Mouse (Mus musculus): ENCODE measurements around the gene Pole4. TPM values are rescaled to one million over a fixed set of nuclear protein-coding genes. Genes with fewer than 3 reads are reported as not detected.
A peak's percentile ranks its signal among the peaks of the same experiment; 100 is the strongest.
"Not testable (repeated sequence)": the region's sequence is repeated elsewhere in the genome, so short reads cannot be mapped to it uniquely, and the experiment has no call there.

Pole4 gene
- polyA plus RNA-seq, 1 experiment from 2014 or later = 101 TPM

GRCm38 (mm10) chr6:82677629-82678028, 27.5 kb downstream of the Pole4 start:
- not testable (repeated sequence) for H3K27ac ChIP-seq; H3K4me1 ChIP-seq; H3K4me3 ChIP-seq; H3K36me3 ChIP-seq; H3K9me3 ChIP-seq; H3K4me2 ChIP-seq (replicated peaks); H3K27me3 ChIP-seq; H3K9ac ChIP-seq; ATAC-seq (ENCODE audit: low FRiP score, low read depth)
- 73% methylated on average over 3 of the region's 3 CpGs for WGBS

- Histone ChIP-seq H3K27ac (no peak overlapping the region), H3K36me3 (no peaks in the 10 kb centered on the region), H3K4me1 (no peaks in the 10 kb centered on the region), H3K4me3 (no peak overlapping the region), H3K9me3 (0 out of 2 replicates have a peak, but pooled peaks cover 11% of the 10 kb centered on the region), H3K4me2 (replicated peaks) (no peak overlapping the region), H3K9ac (no peak overlapping the region), H3K27me3 (no peaks in the 10 kb centered on the region)
- ATAC-seq (ENCODE audit: low FRiP score, low read depth) = no peak
Observed at GRCm38 (mm10) chr6:82666480-82666879, 38.7 kb downstream of the Pole4 start.

GRCm38 (mm10) chr6:82653169-82653525, 52.0 kb downstream of the Pole4 start:
- 34% methylated on average over 11 of the region's 11 CpGs for WGBS
- Histone ChIP-seq H3K36me3 (peaks cover 16% of the 10 kb centered on the region), H3K9ac (peak overlapping the region; percentile 82), H3K27me3 (no peaks in the 10 kb centered on the region), H3K4me3 (peak overlapping the region; percentile 66), H3K27ac (peak overlapping the region; percentile 90), H3K9me3 (no peaks in the 10 kb centered on the region), H3K4me1 (peaks cover 6% of the 10 kb centered on the region; the same call in 1 of the 2 replicates), H3K4me2 (replicated peaks) (peak overlapping the region; percentile 66)
- ATAC-seq (ENCODE audit: low FRiP score, low read depth) = no peak

- H3K27ac ChIP-seq = peak overlapping the region; percentile 90
- H3K4me1 ChIP-seq = peaks cover 8% of the 10 kb centered on the region; the same call in 1 of the 2 replicates
- no peaks in the 10 kb centered on the region for H3K9me3 ChIP-seq
- peaks cover 21% of the 10 kb centered on the region for H3K36me3 ChIP-seq
- H3K27me3 ChIP-seq = no peaks in the 10 kb centered on the region
- ATAC-seq (ENCODE audit: low FRiP score, low read depth) = peak; percentile 99
- peak overlapping the region; percentile 66 for H3K4me3 ChIP-seq
- H3K4me2 ChIP-seq (replicated peaks) = peak overlapping the region; percentile 66
- H3K9ac ChIP-seq = peak overlapping the region; percentile 82
- under 1% methylated on average over 67 of the region's 67 CpGs for WGBS
Observed at GRCm38 (mm10) chr6:82652521-82653168, 52.5 kb downstream of the Pole4 start.

- Histone ChIP-seq H3K9me3 (no peaks in the 10 kb centered on the region), H3K27ac (no peak overlapping the region), H3K27me3 (no peaks in the 10 kb centered on the region), H3K36me3 (peaks cover 35% of the 10 kb centered on the region), H3K9ac (no peak overlapping the region), H3K4me3 (no peak overlapping the region), H3K4me2 (replicated peaks) (no peak overlapping the region), H3K4me1 (peaks cover 8% of the 10 kb centered on the region; the same call in 1 of the 2 replicates)
- no peak for ATAC-seq (ENCODE audit: low FRiP score, low read depth)
- 73% methylated on average over 2 of the region's 2 CpGs for WGBS
Observed at GRCm38 (mm10) chr6:82649096-82649495, 56.1 kb downstream of the Pole4 start.

DNA sequence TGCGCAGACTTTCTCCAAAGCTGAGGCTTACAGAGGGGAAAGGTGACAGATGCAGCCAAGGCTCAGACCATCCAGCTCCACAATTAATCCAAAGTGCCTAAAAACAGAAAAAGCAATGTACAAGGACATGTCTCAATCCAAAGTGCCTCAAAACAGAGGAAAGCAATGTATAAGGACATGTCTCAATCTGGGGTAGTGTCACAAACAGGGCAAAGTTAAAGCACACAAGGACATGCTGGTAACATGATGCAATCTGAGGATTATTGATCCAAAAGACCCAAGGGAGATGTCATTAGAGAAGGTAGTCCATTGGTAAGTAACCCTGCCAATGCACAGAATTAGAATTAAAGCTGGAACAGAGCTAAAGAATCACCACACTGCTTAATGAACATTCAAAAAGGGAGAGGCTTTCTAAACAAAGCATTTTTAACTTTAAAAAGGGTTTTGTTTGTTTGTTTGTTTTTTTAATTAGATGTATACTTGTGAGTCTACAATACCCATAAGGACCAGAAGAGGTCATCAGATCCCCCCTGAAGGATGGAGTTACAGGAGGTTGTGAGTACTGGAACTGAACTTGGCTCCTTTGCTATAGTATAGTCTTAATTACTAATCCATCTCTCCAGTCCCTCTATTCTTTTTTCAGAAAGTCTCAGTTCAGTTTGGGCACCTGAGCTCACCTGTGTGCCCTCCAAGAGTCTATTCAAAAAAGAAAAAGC, 57.1 kb downstream of the Pole4 start:
- ATAC-seq (ENCODE audit: low FRiP score, low read depth) = no peak

DNA sequence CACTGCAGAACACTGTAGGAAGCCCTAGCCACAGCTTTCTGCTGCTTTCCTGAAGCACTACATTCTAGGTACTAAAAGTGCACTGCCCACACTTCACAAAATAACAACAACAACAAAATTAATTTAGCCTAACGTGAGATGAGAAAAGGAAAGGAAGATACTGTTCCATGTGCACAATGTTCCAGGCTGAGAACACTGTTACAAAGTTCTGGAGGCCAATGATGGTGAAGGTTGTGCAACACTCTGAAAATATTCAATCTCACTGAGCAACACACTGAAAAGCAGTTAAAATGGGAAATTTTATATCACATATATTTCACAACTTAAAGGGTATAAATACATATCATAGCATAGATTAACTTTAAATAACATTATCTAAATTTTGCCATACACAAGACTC, 58.2 kb downstream of the Pole4 start:
- no peak for ATAC-seq (ENCODE audit: low FRiP score, low read depth)
- Histone ChIP-seq H3K27ac (no peak overlapping the region), H3K4me3 (no peak overlapping the region), H3K27me3 (no peaks in the 10 kb centered on the region), H3K4me1 (peaks cover 5% of the 10 kb centered on the region; the same call in 1 of the 2 replicates), H3K4me2 (replicated peaks) (no peak overlapping the region), H3K36me3 (peaks cover 35% of the 10 kb centered on the region), H3K9me3 (no peaks in the 10 kb centered on the region), H3K9ac (no peak overlapping the region)
- WGBS = 94% methylated on average over 1 of the region's 1 CpGs

More for the DNA sequence above, 57.1 kb downstream of the Pole4 start:
- WGBS = 97% methylated on average over 1 of the region's 1 CpGs
- Histone ChIP-seq H3K9ac (no peak overlapping the region), H3K27me3 (no peaks in the 10 kb centered on the region), H3K27ac (no peak overlapping the region), H3K4me3 (no peak overlapping the region), H3K4me1 (peaks cover 8% of the 10 kb centered on the region; the same call in 1 of the 2 replicates), H3K9me3 (no peaks in the 10 kb centered on the region), H3K4me2 (replicated peaks) (no peak overlapping the region), H3K36me3 (peaks cover 35% of the 10 kb centered on the region)

DNA sequence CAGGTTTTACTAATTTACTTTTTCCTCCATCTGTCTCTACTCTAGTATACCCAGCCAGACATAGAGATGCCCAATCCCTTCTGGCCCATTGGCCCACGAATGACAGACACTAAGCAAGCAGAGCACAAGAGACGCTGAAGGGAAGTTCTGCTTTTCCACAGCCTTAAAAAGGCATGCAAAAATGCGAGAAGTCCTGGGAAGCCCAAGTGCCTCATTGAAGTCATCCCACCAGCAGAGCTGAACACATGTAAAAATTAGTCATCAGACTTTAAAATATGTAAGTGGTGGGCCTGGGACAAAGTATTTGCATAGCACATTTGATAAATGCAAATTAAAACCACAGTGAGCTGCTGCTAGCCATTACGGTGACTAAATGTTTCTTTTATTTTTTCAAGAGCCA, 65.1 kb downstream of the Pole4 start:
- Histone ChIP-seq H3K27ac (no peak overlapping the region), H3K4me2 (replicated peaks) (no peak overlapping the region)
- WGBS = 73% methylated on average over 4 of the region's 4 CpGs

DNA sequence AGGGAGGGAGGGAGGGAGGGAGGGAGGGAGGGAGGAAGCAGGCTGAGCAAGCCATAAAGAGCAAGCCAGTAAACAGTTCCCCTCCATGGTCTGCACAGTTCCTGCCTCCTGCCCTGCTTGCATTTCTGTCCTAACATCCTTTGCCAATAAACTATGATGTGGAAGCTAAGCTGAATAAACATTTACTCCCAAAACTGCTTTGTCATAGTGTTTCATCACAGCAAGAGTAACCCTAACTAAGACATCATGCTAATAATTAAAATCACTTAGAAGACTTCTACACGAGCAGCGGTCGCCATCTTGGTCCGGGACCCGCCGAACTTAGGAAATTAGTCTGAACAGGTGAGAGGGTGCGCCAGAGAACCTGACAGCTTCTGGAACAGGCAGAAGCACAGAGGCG, 79.8 kb downstream of the Pole4 start:
- not testable (repeated sequence) for H3K4me1 ChIP-seq; H3K27ac ChIP-seq; ATAC-seq (ENCODE audit: low FRiP score, low read depth); H3K4me2 ChIP-seq (replicated peaks); H3K9ac ChIP-seq; H3K36me3 ChIP-seq; H3K4me3 ChIP-seq; H3K9me3 ChIP-seq; H3K27me3 ChIP-seq
- 94% methylated on average over 7 of the region's 8 CpGs for WGBS

More for the DNA sequence above, 65.1 kb downstream of the Pole4 start:
- ATAC-seq (ENCODE audit: low FRiP score, low read depth) = no peak
- no peak overlapping the region for H3K9ac ChIP-seq
- no peaks in the 10 kb centered on the region for H3K9me3 ChIP-seq
- H3K27me3 ChIP-seq = no peaks in the 10 kb centered on the region
- H3K36me3 ChIP-seq = peaks cover 3% of the 10 kb centered on the region
- no peak overlapping the region for H3K4me3 ChIP-seq
- H3K4me1 ChIP-seq = no peaks in the 10 kb centered on the region

DNA sequence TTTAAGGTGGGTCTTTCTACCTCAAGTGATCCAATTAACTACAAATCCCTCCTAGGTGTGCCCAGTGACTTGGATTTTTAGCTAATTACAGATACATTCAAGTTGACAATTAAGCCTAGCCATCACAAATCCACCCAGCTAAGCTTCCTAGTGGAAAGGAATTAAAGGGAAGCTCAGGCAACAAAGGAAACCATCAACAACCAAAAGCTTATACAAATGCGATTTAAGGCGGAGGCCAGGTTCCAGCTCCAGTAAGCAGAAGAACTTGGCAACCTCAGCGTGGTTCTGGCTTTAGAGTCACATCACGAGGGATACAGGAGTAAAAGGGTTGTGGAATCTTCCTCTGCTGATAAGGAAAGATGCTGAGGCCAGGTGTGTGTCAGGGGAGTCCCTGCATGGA, 92.0 kb downstream of the Pole4 start:
- Histone ChIP-seq H3K9me3 (0 out of 2 replicates have a peak, but pooled peaks cover 2% of the 10 kb centered on the region), H3K27ac (no peak overlapping the region), H3K27me3 (no peaks in the 10 kb centered on the region), H3K4me1 (no peaks in the 10 kb centered on the region), H3K4me3 (no peak overlapping the region), H3K9ac (no peak overlapping the region), H3K36me3 (no peaks in the 10 kb centered on the region), H3K4me2 (replicated peaks) (no peak overlapping the region)
- ATAC-seq (ENCODE audit: low FRiP score, low read depth) = no peak
- 76% methylated on average over 4 of the region's 4 CpGs for WGBS

DNA sequence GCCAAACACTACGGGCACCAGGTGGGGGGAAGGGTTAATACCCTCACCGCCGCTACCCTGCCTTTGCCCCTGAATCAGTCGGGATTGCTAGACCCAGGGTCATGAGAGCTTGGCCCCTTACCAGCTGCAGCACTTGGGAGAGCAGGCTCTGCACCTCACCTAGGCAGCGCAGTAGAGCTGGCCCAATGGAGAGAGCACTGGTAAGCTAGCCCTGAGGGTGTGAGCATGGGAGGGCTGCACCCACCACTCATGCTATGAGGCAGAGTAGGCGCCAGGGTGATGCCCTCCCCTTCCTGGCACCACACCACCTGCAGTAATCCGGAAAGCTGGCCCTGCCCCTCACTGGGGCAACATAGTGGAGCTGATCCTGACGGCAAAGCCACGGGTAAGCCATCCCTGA, 94.1 kb downstream of the Pole4 start:
- Histone ChIP-seq H3K4me2 (replicated peaks) (no peak overlapping the region), H3K9ac (no peak overlapping the region), H3K4me1 (no peaks in the 10 kb centered on the region), H3K27me3 (no peaks in the 10 kb centered on the region), H3K4me3 (no peak overlapping the region), H3K9me3 (no peaks in the 10 kb centered on the region), H3K36me3 (no peaks in the 10 kb centered on the region), H3K27ac (no peak overlapping the region)
- no peak for ATAC-seq (ENCODE audit: low FRiP score, low read depth)
- 74% methylated on average over 9 of the region's 9 CpGs for WGBS

- no peak for ATAC-seq (ENCODE audit: low FRiP score, low read depth)
- no peak overlapping the region for H3K9ac ChIP-seq
- no peak overlapping the region for H3K4me2 ChIP-seq (replicated peaks)
- H3K27ac ChIP-seq = no peak overlapping the region
- H3K9me3 ChIP-seq = no peaks in the 10 kb centered on the region
- H3K27me3 ChIP-seq = no peaks in the 10 kb centered on the region
- H3K4me1 ChIP-seq = no peaks in the 10 kb centered on the region
- 86% methylated on average over 7 of the region's 7 CpGs for WGBS
- H3K36me3 ChIP-seq = no peaks in the 10 kb centered on the region
- H3K4me3 ChIP-seq = no peak overlapping the region
Observed at GRCm38 (mm10) chr6:82609339-82609926, 95.7 kb downstream of the Pole4 start.
